Mouse (Mus musculus) cerebellum, adult (tissue): ENCODE results near the gene Gchfr.

Experiments
- ATAC-seq: cut with Nextera tagmentation; 2 replicates; pipeline ENCODE4 v1.9.2; 2017; ENCODE audit warnings: mild to moderate bottlenecking, moderate library complexity, mixed read lengths; ENCODE audit not compliant: insufficient number of reproducible peaks, low FRiP score, low TSS enrichment

Gchfr gene

DNA sequence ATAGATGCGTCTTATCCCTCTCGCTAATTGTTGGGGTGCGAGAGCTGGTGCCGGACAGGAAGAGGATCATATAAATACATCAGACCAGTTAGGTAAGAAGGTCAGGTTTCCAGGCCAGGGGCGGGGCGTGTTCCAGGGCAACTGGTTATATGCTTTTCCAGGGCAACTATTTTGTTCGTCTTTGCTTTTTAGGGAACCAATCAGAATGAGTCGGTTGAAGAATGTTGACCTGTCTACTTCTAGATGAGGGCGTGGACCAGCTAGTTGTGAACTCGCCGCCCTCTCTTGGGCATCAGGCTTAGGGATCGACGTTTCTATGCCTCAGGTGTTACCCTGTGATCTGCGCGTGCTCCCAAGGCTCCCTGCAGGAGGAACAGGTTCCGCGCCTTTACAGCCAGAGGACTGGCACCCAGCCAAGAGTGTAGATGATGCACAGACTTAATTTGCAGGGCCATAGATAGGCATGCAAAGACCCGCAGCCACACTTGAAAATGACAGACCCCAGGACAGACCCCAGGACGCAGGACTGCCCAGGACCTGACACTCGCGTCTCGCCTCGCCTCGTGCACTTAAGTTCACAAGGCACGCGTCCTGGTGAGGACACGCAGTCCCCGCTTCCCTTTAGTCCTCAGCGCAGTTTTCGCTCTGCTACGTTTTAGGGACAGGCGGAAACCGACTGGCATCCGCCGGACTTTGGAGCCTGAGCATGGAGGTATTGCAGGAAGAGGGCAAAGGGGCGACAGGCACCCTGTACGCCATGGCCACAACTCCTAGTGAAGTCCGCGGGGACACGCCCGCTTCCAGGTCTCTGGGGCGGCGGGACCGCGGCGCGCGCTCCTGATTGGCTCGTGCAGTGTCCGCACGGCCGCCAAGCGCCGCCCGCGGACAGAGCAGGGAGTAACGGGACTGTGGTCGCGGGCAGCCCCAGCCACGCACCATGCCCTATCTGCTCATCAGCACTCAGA is at the start of gene Gchfr:
TSS of gene Gchfr (plus strand) at position 873 of the 965 bp plus-strand sequence.
- ATAC-seq, result peak; percentile 87

DNA sequence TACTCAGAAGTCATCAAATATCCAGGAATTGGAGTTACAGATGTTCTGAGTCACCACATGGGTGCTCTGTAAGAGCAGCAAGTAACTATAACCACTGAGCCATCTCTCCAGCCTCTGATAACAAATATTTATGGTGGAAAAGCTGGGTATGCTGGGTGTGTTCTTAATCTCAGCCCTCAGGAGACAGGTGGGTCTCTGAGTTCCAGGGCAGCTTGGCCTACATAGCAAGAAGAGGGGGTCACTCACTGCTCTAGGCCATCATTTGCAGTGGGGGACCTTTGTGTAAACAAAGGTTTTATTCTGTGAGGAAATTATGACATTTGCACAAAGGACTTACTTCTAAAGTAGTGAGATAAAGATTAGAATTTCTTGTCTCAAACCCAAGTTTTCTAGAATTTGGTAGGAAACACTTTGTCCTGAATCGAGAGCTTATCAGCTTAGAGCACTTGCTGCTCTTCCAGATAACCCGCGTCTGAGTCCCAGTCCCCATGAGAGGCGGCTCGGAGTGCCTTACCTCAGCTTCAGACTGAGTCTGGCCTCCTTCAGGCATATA is 31.2 kb upstream of the Gchfr start:
- no peak for ATAC-seq

DNA sequence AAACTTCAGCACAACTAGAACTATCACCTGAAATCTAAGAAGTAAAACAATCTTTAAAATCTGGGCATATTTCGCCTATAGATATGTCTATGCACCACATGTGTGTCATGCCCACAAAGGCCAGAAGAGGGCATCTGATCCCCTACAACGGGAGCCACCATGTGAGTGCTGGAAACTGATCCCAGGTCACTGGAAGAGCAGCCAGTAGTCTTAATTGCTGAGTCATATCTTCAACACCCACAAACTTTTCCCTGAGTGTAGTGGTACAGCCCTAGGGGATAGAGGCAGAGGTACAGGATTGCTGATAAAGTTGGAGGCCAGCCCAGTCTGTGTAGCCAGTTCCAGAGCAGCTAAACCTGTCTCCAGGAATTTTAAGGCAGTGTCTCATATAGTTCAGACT is 22.4 kb upstream of the Gchfr start:
- ATAC-seq, result no peak

DNA sequence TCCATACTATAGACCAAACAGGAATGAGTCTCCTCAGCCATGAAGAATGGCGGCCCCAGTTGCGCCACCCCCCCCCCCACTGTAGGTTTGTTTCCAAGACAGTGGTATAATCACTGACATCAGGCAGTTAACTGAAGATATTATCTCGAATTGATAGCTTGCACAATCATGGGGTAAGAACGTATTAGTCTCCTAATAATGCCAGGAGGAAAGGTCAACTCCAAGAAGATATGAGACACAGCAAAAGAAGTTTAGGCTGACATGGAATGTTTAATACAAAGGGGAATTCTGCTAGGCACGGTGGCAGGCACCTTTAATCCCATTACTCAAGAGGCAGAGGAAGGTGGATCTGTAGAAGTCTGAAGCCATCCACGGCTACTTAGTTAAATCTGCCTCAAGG is 21.1 kb upstream of the Gchfr start:
- ATAC-seq, result no peak

DNA sequence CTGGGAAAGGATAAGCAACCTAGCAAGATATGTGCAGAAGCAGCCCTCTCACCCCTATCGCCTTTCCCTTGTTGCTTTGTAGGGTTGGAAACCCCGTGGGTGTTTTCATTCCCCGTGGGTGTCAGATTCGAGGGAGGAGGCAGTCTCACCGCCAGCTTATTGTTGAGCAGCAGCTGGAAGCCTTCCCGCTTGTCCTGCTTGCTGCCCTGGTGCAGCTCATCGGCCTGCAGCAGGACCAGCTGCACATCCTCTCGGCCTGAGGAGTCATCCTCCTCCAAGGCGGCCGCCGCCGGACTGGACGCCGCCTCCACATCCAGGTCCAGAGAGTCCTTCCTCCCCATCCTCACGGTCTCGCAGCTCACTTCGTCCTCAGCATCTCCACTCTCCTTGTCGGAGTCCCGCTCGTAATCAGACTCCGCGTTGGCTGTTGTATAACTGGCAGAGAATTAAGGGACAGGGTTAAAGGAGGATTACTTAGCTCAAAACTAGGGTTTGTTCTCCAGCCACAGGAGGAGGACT is 20.4 kb upstream of the Gchfr start:
- no peak for ATAC-seq

DNA sequence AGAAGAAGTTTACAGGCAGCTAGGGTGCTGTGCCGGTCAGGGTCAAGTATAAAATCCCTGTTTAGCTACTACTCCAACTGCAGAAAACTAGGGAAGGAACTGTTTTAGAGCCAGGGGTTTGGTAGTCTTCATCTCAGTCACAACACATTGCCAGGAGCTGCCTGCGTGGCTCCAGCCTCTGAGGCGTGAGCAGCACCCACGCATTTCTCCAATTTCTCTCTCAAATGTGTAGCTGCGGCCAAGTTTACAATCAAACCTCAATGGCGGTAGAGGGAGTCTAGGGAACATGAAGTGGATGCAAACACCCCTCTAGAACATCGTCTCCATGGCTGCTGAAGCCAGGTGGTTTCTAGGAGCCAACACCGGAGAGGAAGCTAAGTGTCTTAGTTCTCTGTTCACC is 19.8 kb upstream of the Gchfr start:
- no peak for ATAC-seq

DNA sequence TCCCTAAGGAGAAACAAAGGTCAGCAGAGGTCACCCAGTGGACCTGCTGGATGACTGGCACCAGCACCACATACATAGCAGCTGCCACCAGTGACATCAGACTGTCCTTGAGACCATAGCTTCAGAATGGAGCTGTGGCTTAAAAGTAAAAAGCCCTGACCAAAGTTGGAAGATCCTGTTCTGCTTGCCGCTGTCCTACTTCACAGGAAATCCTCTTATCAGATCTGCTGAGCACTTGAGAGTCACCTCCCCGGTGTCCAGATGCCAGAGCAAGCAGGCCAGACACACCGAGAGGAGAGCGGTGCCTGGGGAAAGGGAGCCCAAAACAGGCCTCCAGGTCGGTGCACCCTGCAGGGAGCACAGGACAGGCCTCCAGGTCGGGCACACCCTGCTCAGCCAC is 15.3 kb upstream of the Gchfr start:
- ATAC-seq, result no peak

DNA sequence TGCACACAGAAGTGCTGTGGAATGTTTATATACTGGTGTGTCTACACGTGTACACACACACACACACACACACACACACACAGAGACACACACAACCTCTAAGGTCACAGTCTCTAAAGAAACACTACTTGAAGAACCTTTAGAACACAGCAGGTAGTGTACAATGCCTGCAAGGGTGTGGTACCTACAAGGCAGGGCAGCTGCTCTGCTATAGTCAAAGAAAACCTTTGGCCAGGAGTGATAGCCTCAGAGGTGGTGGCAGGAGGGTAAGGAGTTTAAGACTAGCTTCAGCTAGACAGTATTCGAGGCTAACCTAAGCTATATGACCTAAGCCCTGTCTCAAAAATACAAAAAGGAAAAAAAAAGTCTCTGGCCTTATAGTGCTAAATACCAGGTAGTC is 12.9 kb upstream of the Gchfr start:
- no peak for ATAC-seq

DNA sequence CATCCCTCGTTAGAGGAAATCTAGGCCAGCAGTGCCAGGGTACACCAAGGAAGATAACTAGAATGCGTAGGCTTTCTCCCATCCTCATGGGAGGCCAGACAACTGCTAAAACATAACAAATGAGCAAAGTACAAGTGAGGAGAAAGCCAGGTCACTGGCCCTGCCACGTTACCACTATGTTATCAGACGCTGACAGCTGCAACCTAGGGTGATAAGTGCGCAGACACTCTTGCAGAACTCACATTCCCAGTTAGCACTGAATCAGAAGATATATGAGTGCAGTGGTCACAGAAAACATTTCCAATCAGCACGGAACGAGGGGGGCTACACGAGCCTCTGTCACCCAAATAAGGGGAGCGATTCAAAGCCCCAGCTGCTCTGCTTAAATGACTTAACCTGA is 12.2 kb upstream of the Gchfr start:
- no peak for ATAC-seq

DNA sequence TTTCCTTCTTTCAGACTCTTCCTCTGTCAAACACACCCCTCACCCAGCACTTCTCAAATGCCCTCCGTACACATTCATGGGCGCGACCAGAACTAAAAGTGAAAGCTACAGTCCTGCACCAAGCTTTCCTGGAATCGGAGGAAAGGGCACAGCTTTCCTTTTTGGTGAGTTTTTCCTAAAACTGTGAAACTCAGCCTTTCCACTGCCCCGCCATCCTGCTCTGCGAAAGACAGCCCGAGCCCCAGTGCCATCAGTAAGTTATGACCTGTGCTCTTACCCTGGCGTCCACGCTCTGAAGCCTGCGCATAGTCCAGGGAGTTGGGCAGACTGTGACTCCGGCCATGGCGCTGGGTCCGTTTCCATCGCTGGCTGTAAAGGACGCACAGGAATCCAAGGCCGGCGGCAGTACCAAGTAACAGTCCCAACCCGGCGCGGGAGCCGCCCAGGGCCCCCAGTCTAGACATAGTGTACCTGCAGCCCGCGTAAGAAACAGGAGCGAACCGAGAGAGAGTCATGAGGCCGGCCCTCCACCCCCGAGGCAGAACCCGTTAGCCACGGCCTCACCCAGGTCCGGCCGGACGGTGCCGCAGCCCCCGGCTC is 11.4 kb upstream of the Gchfr start:
- ATAC-seq, result peak; percentile 45

DNA sequence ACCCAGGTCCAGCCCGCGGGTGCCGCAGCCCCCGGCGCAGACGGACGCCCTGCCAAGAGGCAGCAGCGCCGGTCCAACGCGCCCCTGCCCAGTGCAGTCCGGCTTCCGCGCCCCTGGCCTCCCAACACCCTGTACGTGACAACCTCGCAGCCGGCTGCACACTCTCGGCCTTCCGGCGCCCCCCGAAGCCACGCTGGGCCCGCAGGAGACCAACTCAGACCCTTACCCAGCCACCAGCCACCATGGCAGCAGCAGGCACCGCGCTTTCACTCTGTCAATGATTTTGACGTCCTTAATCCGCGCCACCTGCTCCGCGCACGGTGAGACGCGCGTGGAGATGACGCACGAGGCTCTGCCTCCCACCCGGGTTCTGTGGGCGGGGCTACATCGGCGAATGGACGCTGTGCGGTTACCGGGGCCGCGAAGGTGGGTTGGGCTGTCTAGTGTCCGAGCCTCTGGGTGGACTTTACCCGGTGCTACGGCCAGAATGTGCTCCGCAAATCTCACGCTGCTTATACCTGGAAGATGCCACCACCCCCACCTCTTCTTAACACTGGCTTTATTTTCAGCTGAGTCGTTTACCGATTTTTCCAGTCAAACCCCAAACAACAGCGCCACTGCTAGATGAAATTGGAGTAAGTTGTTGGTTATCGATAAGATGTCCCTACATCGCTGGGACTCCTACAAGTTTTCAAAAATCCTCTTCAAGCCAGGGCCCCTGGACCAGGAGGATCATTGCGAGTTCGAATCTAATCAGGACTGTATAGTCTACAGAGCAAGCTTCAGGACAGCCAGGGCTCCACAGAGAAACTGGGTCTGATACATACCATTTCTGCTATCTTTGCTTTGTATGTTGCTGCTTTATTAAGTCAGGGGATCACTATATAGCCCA is 10.6 kb upstream of the Gchfr start, which contains the start of gene Rmdn3:
TSS of gene Rmdn3 (minus strand) at position 354 of the 892 bp plus-strand sequence.
- peak; percentile 88 for ATAC-seq

DNA sequence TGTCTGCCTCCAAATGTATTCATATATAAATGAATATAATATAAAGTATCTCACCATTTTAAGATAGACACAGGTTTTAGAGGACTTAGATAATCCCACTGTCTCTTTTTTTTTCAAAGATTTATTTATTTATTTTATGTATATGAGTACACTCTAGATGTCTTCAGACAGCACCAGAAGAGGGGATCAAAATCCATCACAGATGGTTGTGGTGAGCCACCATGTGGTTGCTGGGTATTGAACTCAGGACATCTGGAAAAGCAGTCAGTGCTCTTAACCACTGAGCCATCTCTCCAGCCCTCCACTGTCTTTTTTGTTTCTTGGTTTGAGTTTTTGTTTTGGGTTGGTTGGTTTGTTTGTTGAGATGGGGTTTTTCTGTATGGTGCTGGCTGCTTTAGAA is 9.7 kb upstream of the Gchfr start:
- no peak for ATAC-seq

DNA sequence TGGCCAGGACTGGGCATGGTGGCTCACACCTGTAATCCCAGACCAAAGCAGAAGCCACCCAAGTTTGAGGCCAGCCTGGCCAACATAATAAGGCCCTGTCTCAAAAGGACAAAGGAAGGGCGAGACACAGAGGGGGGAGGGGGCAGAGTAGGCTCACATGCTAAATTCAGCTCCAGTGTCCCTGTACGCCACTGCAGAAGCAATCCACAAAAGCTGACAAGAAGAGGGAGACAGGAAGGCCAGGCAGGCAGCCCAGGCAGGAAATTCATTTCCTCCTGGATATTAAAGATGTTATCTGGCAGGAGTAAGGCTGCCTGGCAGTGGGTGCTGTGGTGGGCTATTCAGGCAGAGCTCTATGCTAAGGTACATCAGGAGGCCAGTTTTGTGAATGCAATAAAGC is 6.3 kb upstream of the Gchfr start:
- no peak for ATAC-seq

DNA sequence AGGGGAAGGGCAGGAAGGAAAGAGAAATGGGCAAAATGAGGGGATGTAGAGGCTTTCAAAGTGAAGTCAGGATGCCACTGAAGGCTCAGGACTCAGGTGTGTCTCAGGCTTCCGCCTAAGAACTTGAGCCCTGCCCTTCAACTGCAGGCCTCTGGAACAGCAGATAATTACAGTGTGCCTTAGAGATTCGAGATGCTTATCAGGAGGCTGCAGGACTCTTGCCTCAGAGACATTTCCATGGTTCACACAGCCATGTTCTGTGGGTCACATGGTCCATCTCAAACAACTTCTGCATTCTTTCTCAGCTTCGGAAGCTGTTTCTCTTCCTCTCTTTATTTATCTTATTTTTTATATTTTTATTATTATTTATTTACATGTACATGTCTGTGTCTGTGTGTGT is 4.4 kb upstream of the Gchfr start:
- no peak for ATAC-seq

DNA sequence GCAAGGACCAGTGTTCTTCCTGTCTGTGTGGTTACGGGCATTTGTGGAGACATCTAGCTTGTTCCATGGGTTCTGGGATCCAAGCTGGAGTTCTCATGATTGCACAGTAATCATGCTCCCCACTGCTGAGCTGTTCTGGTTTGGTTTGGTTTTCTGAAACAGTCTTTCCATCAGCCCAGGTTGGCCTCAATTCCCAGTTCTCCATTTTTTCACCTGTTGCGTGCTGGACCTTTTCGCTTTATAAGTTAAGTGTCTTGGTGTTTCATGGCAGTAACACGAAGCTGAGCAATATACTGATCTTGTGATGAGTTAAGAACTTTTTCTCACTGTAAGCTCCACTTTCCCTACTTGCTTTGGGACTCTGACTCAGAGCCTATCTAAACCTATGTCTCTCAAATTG is 3.6 kb upstream of the Gchfr start:
- no peak for ATAC-seq

DNA sequence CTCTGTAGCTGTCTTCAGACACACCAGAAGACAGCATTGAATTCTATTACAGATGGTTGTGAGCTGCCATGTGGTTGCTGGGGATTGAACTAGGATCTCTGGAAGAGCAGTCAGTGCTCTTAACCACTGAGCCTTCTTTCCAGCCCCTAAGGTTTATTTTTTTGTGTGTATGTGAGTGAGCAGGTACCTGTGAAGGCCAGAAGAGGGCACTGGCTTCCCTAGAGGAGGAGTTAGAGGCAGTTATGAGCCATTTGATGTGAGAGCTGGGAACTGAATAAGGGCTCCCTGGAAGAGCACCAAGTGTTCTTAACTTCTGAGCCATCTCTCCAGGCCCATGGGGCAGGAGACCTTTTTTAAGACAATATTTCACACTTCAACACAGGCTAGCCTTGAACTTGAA is 2.2 kb upstream of the Gchfr start:
- no peak for ATAC-seq

DNA sequence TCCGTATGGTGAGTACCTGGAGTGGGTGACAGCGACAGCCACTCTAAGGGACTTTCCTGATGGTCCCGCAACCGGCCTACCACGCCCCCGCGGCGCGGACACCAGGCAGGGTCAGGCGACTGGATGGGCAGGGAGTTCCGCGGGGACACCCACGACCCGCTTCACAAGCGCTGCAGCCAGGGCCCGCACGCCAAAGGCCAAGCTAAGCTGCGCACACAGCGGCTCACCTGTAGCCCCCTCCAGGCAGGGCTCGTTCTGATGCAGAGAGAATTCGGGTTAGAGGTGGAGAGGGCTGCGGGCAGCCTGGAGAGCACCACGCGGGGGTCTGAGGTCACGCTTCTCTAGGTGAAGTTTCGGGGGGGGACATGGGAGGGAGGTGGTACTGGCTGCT is 288 bp downstream of the Gchfr start:
- no peak for ATAC-seq

DNA sequence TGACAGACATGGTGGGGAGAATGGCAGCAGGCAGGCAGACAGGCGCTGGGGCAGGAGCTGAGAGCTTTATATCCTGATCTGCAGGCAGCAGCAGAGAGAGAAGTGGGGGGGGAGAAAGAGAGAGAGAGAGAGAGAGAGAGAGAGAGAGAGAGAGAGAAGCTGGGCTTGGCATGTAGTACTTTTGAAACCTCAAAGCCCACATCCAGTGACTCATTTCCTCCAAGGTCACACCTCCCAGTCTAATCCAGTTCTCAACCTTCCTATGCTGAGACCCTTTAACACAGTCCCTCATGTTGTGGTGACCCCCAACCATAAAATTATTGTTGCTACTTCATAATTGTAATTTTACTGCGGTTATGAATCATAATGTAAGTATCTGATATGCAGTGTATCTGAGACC is 2.7 kb downstream of the Gchfr start:
- no peak for ATAC-seq

DNA sequence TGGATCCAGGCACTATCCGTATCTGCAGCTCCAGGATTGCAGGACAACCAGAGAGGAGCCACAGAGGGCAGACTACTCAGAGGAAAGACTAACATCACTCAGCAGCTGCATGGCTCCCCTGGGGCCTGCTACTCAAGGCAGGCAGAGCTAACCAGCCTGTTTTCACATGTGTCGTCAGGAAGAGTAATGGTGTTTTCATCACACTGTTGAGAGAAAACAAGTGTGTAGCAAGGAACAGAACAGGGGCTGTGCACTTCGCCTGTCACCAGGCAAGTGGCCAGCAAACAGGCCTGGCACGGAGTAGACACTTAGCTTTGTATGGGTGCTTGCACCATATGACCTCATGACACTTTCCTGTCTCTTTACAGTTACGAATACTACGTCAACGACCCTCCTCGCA is 4.0 kb downstream of the Gchfr start:
- no peak for ATAC-seq

DNA sequence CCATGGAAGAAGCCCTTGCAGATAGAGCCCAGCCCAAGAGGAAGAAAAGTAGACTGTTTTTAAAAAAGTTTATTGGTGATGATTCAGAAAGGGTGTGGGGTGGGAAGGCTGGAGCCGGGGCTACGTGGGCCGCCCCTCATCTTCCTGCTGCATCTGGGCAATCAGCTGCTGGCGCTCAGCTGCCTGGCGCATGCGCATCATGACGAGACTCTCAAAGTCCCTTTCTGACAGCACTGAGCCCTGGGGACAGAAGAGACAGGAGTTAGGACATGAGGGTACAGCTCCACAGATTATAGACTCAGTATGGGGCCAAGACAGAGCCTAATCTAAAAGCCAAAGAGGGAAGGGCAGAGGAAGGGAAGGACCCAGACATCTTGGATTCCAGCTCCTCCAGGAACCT is 4.9 kb downstream of the Gchfr start:
- no peak for ATAC-seq
